Mouse (Mus musculus) activated CD4-positive, CD25-positive, alpha-beta regulatory T cell (primary cell): ENCODE results near the gene Prdx4. TPM values are rescaled to one million over a fixed set of nuclear protein-coding genes. Genes with fewer than 3 reads are reported as not detected.

Experiments
- polyA plus RNA-seq, 2 experiments: library from polyadenylated mRNA; unstranded; fragments of 100-300 nt; shearing (Covaris generic); gene quantifications; one replicate each; pipeline ENCODE4 v1.2.1; 2017

The Prdx4 gene
- polyA plus RNA-seq, result 10 to 100 TPM; 50.7 to 70.6 TPM

DNA sequence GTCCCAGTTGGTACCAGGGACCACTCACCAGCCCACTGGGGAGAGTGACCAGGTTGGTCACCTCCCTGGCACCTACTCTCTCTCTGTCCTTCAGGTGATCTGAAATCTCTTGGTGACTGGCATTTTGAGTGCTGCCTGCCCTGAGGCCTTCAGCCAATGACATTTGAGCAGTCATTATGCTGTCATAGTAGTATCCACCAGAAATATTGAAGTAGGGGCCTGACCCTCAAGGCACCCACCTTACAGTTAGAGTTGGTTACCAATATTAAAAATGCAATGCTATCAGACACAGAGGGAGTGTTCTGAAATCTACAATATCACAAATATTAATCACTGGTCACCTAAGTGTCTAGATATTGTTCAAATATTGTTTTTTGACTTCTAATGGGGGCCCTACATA lies at the start of gene Prdx4:
TSS of gene Prdx4 (minus strand) at position 101 of the 400 bp plus-strand sequence.

Other genes with a start within 250 kb of the Prdx4 start
- gene Magea2, start 247.1 kb downstream of the Prdx4 start, polyA plus RNA-seq, result not detected
- under 1 TPM in 1 of 2 experiments, not detected in 1; 0.16 TPM for gene Cldn34b2, start 212.3 kb downstream of the Prdx4 start, polyA plus RNA-seq
- 100 to 1,000 TPM; 270 to 344 TPM for gene Sat1, start 124.3 kb downstream of the Prdx4 start, polyA plus RNA-seq
- gene Acot9, start 78.3 kb downstream of the Prdx4 start, polyA plus RNA-seq, result 100 to 1,000 TPM in 1 of 2 experiments, 10 to 100 TPM in 1; 95.0 to 119 TPM